Mouse (Mus musculus) left cerebral cortex, postnatal 36 days (tissue): ENCODE results near the gene Plekhj1. TPM values are rescaled to one million over a fixed set of nuclear protein-coding genes. Genes with fewer than 3 reads are reported as not detected.

Experiments
- DNase-seq, 2 experiments: peaks; one replicate each; pipeline ENCODE4 v3.0.0; 2021 to 2022; ENCODE audit warnings: low spot score in 2 of 2, mixed read lengths in 1 of 2
- intact Hi-C: fragments of 180-260 bp; cut with DNase I; formaldehyde crosslinking; loops from one replicate; pipeline ENCODE4 v1.15.1; 2025
- microRNA-seq: library from miRNA; unstranded; fragments of <30 nt; microRNA quantifications from one replicate; pipeline ENCODE4 v1.2.0, GENCODE M21; 2022
- total RNA-seq, 2 experiments: library from RNA; stranded (reverse); gene quantifications; 2 replicates each; pipeline ENCODE4 v1.2.3; 2021

Gene Plekhj1
- total RNA-seq, 2 experiments from 2014 or later, result 53.5 to 63.2 TPM

DNA sequence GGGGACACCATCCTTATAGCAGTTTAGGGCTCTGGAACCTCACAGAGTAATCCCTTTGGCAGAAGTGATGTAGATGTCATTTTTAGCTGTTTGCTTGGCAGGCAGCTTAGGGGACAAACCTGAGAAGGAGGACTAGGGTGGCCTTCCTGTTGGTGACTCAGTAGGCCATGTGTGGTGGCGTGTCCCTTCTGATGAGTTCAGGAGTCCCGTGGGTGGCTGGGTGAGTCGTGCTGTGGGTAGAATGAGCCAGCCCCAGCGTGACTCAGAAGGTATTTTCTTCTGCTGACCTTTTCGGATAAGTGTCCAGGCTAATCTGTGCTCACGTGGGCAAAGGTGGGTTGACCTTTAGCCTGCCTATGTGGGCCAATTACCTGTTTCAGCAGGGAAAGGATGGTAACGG lies 39.8 kb downstream of the Plekhj1 start:
- DNase-seq, result peak in 1 of 2 experiments; percentile 15
- intact Hi-C loops, result loop anchor here (5.0 to 10.0 kb wide), 2 partner anchors 49 to 236 kb away; partner anchors contain the start of gene Amh

- DNase-seq, result peak; percentile 55 to 56
- intact Hi-C loops, result loop anchor here (5.0 to 10.0 kb wide), 2 partner anchors 50 to 237 kb away; partner anchors contain the start of gene Amh
Measured at GRCm38 (mm10) chr10:80757717-80758116, 40.7 kb downstream of the Plekhj1 start.

- peak; percentile 54 to 59 for DNase-seq
- intact Hi-C loops, result loop anchor here (5.0 to 10.0 kb wide), 2 partner anchors 50 to 238 kb away; partner anchors contain the start of gene Amh
Measured at GRCm38 (mm10) chr10:80756967-80757366, 41.5 kb downstream of the Plekhj1 start.

GRCm38 (mm10) chr10:80756509-80756908 lies 41.9 kb downstream of the Plekhj1 start:
- no peak for DNase-seq
- intact Hi-C loops, result loop anchor here (5.0 to 10.0 kb wide), 2 partner anchors 51 to 238 kb away; partner anchors contain the start of gene Amh

- DNase-seq, result no peak
- intact Hi-C loops, result loop anchor here (5.0 to 10.0 kb wide), 2 partner anchors 51 to 239 kb away; partner anchors contain the start of gene Amh
Measured at GRCm38 (mm10) chr10:80756099-80756498, 42.3 kb downstream of the Plekhj1 start.

- intact Hi-C loops, result loop anchor here (2.0 to 10.0 kb wide), 3 partner anchors 19 to 239 kb away; partner anchors contain the start of gene Amh
- DNase-seq, result no peak
Measured at GRCm38 (mm10) chr10:80755291-80756015, 43.0 kb downstream of the Plekhj1 start.

DNA sequence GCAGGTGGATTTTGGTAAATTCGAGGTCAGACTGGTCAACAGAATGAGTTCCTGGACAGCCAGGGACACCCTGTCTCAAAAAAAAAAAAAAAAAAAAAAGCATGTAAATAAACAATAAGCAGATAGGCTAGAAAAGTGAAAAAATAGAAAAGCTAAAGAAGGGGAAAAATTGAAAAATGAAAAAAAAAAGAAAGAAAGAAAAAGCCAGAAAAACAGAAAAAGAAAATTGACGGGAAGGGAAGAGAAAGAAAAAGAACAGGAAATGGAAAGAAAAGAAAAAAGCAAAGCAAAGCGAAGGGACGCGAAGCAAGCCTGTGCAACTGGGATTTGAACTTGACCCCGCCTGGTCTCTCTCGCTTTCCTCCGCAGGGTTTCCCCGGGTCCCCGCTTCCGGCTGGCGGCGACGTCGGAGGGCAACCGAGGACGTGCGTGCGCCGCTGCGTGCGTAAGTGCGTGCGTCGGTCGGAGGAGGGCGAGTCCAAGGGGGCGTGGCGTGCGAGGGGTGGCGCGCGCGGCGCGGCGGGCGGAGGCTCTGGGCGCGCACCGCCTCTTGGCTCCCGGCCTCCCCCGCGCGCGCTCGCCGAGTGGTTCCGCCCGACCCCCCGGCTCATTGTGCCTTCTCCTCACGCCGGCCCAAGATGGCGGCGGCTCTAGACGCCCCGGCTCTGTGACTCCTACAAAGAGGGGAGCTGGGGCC lies 43.7 kb downstream of the Plekhj1 start, which contains the start of gene Dot1l:
Gene Dot1l, plus strand, starts transcription at position 613 of the 697 bp plus-strand sequence.
- DNase-seq, result peak; percentile 98 to 99
- intact Hi-C loops, result loop anchor here (2.0 to 10.0 kb wide), 3 partner anchors 20 to 240 kb away; partner anchors contain the start of gene Amh

GRCm38 (mm10) chr10:80752079-80752625 lies 46.3 kb downstream of the Plekhj1 start:
- DNase-seq, result no peak
- intact Hi-C loops, result loop anchor here (10.0 kb wide), 1 partner anchor 243 kb away; no protein-coding TSS in a partner anchor

- intact Hi-C loops, result loop anchor here (10.0 kb wide), 1 partner anchor 243 kb away; no protein-coding TSS in a partner anchor
- DNase-seq, result peak; percentile 76 to 77
Measured at GRCm38 (mm10) chr10:80751188-80751832, 47.1 kb downstream of the Plekhj1 start.

- DNase-seq, result no peak
- intact Hi-C loops, result loop anchor here (5.0 kb wide), 1 partner anchor 34 kb away; no protein-coding TSS in a partner anchor
Measured at GRCm38 (mm10) chr10:80748609-80749008, 49.8 kb downstream of the Plekhj1 start.

GRCm38 (mm10) chr10:80747410-80747809 lies 51.0 kb downstream of the Plekhj1 start:
- peak; percentile 72 to 74 for DNase-seq
- intact Hi-C loops, result loop anchor here (2.0 to 5.0 kb wide), 2 partner anchors 35 to 133 kb away; no protein-coding TSS in a partner anchor

Small RNA genes within 50 kb of the gene (microRNA-seq; reads per million reads assigned to microRNA genes)
- 4.8 reads per million, percentile 16 among the genes with 10 or more reads in this experiment for gene Mir1982

Other genes starting within 250 kb of the Plekhj1 start
- gene Rexo1, start 237.1 kb downstream of the Plekhj1 start, total RNA-seq, result 10 to 100 TPM; 43.5 to 56.8 TPM
- gene Klf16, start 221.3 kb downstream of the Plekhj1 start, total RNA-seq, result 10 to 100 TPM; 51.6 to 54.2 TPM
- 100 to 1,000 TPM; 181 to 238 TPM for gene Abhd17a, start 208.3 kb downstream of the Plekhj1 start, total RNA-seq
- 10 to 100 TPM; 40.1 to 45.1 TPM for gene Scamp4, start 195.8 kb downstream of the Plekhj1 start, total RNA-seq
- gene Adat3, start 195.7 kb downstream of the Plekhj1 start, total RNA-seq, result 1 to 10 TPM; 1.7 to 4.0 TPM
- 1 to 10 TPM; 2.6 to 3.6 TPM for gene Gm49322, start 192.6 kb downstream of the Plekhj1 start, total RNA-seq
- gene Csnk1g2, start 175.8 kb downstream of the Plekhj1 start, total RNA-seq, result 100 to 1,000 TPM; 208 to 256 TPM
- gene Btbd2, start 141.6 kb downstream of the Plekhj1 start, total RNA-seq, result 100 to 1,000 TPM in 1 of 2 experiments, 10 to 100 TPM in 1; 93.4 to 100 TPM
- 10 to 100 TPM; 39.9 to 42.0 TPM for gene Mknk2, start 120.5 kb downstream of the Plekhj1 start, total RNA-seq
- 10 to 100 TPM; 14.0 TPM for gene Mob3a, start 96.6 kb downstream of the Plekhj1 start, total RNA-seq
- 10 to 100 TPM; 36.7 to 47.3 TPM for gene Izumo4, start 96.4 kb downstream of the Plekhj1 start, total RNA-seq
- gene Ap3d1, start 56.4 kb downstream of the Plekhj1 start, total RNA-seq, result 100 to 1,000 TPM; 133 to 160 TPM
- 10 to 100 TPM; 37.2 to 65.0 TPM for gene Dot1l, start 43.4 kb downstream of the Plekhj1 start, total RNA-seq
- 10 to 100 TPM; 44.3 to 53.0 TPM for gene Sf3a2, start 428 bp downstream of the Plekhj1 start, total RNA-seq
- 1 to 10 TPM; 1.2 to 2.0 TPM for gene Amh, start 6.6 kb upstream of the Plekhj1 start, total RNA-seq
- gene Jsrp1, start 14.9 kb upstream of the Plekhj1 start, total RNA-seq, result 1 to 10 TPM; 5.5 to 5.6 TPM
- gene Oaz1, start 28.0 kb upstream of the Plekhj1 start, total RNA-seq, result 100 to 1,000 TPM; 507 to 583 TPM
- 10 to 100 TPM; 38.5 to 46.7 TPM for gene Lingo3, start 45.4 kb upstream of the Plekhj1 start, total RNA-seq
- 10 to 100 TPM; 34.2 to 44.0 TPM for gene Lsm7, start 56.6 kb upstream of the Plekhj1 start, total RNA-seq
- 10 to 100 TPM; 53.2 to 66.1 TPM for gene Sppl2b, start 56.6 kb upstream of the Plekhj1 start, total RNA-seq
- gene Tmprss9, start 73.2 kb upstream of the Plekhj1 start, total RNA-seq, result under 1 TPM in 1 of 2 experiments, not detected in 1; 0.32 TPM
- gene Timm13, start 102.3 kb upstream of the Plekhj1 start, total RNA-seq, result 100 to 1,000 TPM; 120 to 153 TPM
- gene Lmnb2, start 119.6 kb upstream of the Plekhj1 start, total RNA-seq, result 10 to 100 TPM; 17.6 to 21.2 TPM
- gene Gadd45b, start 131.4 kb upstream of the Plekhj1 start, total RNA-seq, result 10 to 100 TPM; 17.4 to 23.9 TPM
- gene Gng7, start 216.3 kb upstream of the Plekhj1 start, total RNA-seq, result 100 to 1,000 TPM in 1 of 2 experiments, 10 to 100 TPM in 1; 97.9 to 136 TPM
- 100 to 1,000 TPM; 102 to 111 TPM for gene Diras1, start 227.0 kb upstream of the Plekhj1 start, total RNA-seq
- 10 to 100 TPM; 66.9 to 74.2 TPM for gene Slc39a3, start 238.8 kb upstream of the Plekhj1 start, total RNA-seq